Mouse (Mus musculus) small intestine, adult 2 months (tissue): ENCODE results near the gene Papss1.

Experiments used
- CTCF ChIP-seq: fragments of 200-500 bp; IDR thresholded peaks from 2 replicates; pipeline ENCODE4 v1.5.1; 2012; ENCODE audit warnings: low read depth, mild to moderate bottlenecking, control low read depth, inconsistent platforms, low read length, moderate library complexity, mixed read lengths; ENCODE audit not compliant: insufficient replicate concordance, insufficient read length; ENCODE audit errors: extremely low read depth
- POLR2A ChIP-seq: fragments of 200-500 bp; IDR thresholded peaks from 2 replicates; pipeline ENCODE4 v1.6.1; 2012; ENCODE audit warnings: low read depth, mild to moderate bottlenecking, control low read depth, inconsistent platforms, low read length, moderate library complexity

DNA sequence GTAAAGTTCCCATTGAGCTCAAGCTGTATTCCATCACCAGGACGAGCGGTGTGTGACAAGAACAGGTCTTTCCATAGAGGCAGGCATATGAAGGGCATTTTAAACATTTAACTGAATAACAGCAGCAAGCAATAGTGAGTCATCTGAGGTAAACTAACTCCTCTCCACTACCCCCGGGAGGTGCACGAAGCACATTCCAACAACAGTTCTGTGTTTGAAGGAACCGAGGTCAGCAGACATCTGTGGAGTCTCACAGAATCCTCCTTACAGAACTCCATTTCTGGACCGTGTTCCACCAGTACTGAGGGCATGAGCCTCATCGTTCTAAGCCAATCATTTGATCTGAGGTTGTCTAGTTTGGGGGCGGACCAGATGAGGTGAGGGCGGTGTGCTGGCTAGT lies 59.5 kb downstream of the Papss1 start:
- no peak for TF ChIP-seq CTCF
- TF ChIP-seq POLR2A: no peak
